Mouse (Mus musculus): ENCODE data around the gene Sart3. TPM values are rescaled to one million over a fixed set of nuclear protein-coding genes. Genes with fewer than 3 reads are reported as not detected.
A peak's percentile ranks its signal among the peaks of the same experiment; 100 is the strongest.
"Not testable (repeated sequence)": the region's sequence is repeated elsewhere in the genome, so short reads cannot be mapped to it uniquely, and the experiment has no call there.

Sart3 gene
- polyA plus RNA-seq, 1 experiment from 2014 or later = 57.6 TPM

GRCm38 (mm10) chr5:113786985-113787384 is 14.7 kb upstream of the Sart3 start:
- no peaks in the 10 kb centered on the region for H3K4me1 ChIP-seq
- no peak for ATAC-seq (replicated peaks)
- WGBS = 85% methylated on average over 5 of the region's 5 CpGs

GRCm38 (mm10) chr5:113784104-113784503 is 11.8 kb upstream of the Sart3 start:
- H3K27ac ChIP-seq (replicated peaks); H3K4me1 ChIP-seq; H3K36me3 ChIP-seq; H3K4me3 ChIP-seq; ATAC-seq (replicated peaks); H3K9ac ChIP-seq (replicated peaks); H3K4me2 ChIP-seq (replicated peaks); H3K27me3 ChIP-seq; H3K9me3 ChIP-seq: not testable (repeated sequence)
- WGBS = 42% methylated on average over 3 of the region's 3 CpGs

More at GRCm38 (mm10) chr5:113786985-113787384, 14.7 kb upstream of the Sart3 start:
- no peaks in the 10 kb centered on the region for H3K9me3 ChIP-seq
- no peak overlapping the region for H3K27ac ChIP-seq (replicated peaks)
- H3K27me3 ChIP-seq = peaks cover 10% of the 10 kb centered on the region; the same call in 1 of the 2 replicates
- no peaks in the 10 kb centered on the region for H3K36me3 ChIP-seq
- no peak overlapping the region for H3K4me3 ChIP-seq
- no peak overlapping the region for H3K9ac ChIP-seq (replicated peaks)
- no peak overlapping the region for H3K4me2 ChIP-seq (replicated peaks)

- no peak overlapping the region for H3K27ac ChIP-seq (replicated peaks)
- H3K27me3 ChIP-seq = peaks cover 10% of the 10 kb centered on the region; the same call in 1 of the 2 replicates
- H3K9me3 ChIP-seq = no peaks in the 10 kb centered on the region
- no peak overlapping the region for H3K4me3 ChIP-seq
- no peak for ATAC-seq (replicated peaks)
- no peak overlapping the region for H3K9ac ChIP-seq (replicated peaks)
- H3K4me1 ChIP-seq = no peaks in the 10 kb centered on the region
- H3K4me2 ChIP-seq (replicated peaks) = no peak overlapping the region
- H3K36me3 ChIP-seq = 0 out of 2 replicates have a peak, but pooled peaks cover 1% of the 10 kb centered on the region
- 20% methylated on average over 12 of the region's 12 CpGs for WGBS
Observed at GRCm38 (mm10) chr5:113783581-113784001, 11.3 kb upstream of the Sart3 start.

GRCm38 (mm10) chr5:113782624-113783023 is 10.3 kb upstream of the Sart3 start:
- Histone ChIP-seq H3K27ac (replicated peaks) (no peak overlapping the region), H3K9me3 (no peaks in the 10 kb centered on the region), H3K4me2 (replicated peaks) (no peak overlapping the region), H3K4me3 (no peak overlapping the region), H3K36me3 (peaks cover 5% of the 10 kb centered on the region; the same call in 1 of the 2 replicates), H3K4me1 (no peaks in the 10 kb centered on the region), H3K9ac (replicated peaks) (no peak overlapping the region), H3K27me3 (peaks cover 10% of the 10 kb centered on the region; the same call in 1 of the 2 replicates)
- ATAC-seq (replicated peaks) = no peak
- WGBS = 84% methylated on average over 7 of the region's 7 CpGs

GRCm38 (mm10) chr5:113781875-113782274 is 9.6 kb upstream of the Sart3 start:
- ATAC-seq (replicated peaks) = no peak
- peaks cover 12% of the 10 kb centered on the region for H3K36me3 ChIP-seq
- no peak overlapping the region for H3K4me3 ChIP-seq
- no peaks in the 10 kb centered on the region for H3K4me1 ChIP-seq
- H3K4me2 ChIP-seq (replicated peaks) = no peak overlapping the region
- no peak overlapping the region for H3K27ac ChIP-seq (replicated peaks)
- no peaks in the 10 kb centered on the region for H3K9me3 ChIP-seq
- H3K27me3 ChIP-seq = peaks cover 10% of the 10 kb centered on the region; the same call in 1 of the 2 replicates
- 78% methylated on average over 7 of the region's 7 CpGs for WGBS
- no peak overlapping the region for H3K9ac ChIP-seq (replicated peaks)

- H3K4me1 ChIP-seq = no peaks in the 10 kb centered on the region
- H3K9me3 ChIP-seq = no peaks in the 10 kb centered on the region
- ATAC-seq (replicated peaks) = no peak
- peaks cover 18% of the 10 kb centered on the region for H3K36me3 ChIP-seq
- no peak overlapping the region for H3K4me2 ChIP-seq (replicated peaks)
- H3K9ac ChIP-seq (replicated peaks) = no peak overlapping the region
- peaks cover 10% of the 10 kb centered on the region; the same call in 1 of the 2 replicates for H3K27me3 ChIP-seq
- no peak overlapping the region for H3K27ac ChIP-seq (replicated peaks)
- H3K4me3 ChIP-seq = no peak overlapping the region
- 87% methylated on average over 7 of the region's 7 CpGs for WGBS
Observed at GRCm38 (mm10) chr5:113781254-113781653, 8.9 kb upstream of the Sart3 start.

- no peak overlapping the region for H3K4me2 ChIP-seq (replicated peaks)
- no peak for ATAC-seq (replicated peaks)
- H3K27me3 ChIP-seq = peaks cover 10% of the 10 kb centered on the region; the same call in 1 of the 2 replicates
- no peak overlapping the region for H3K9ac ChIP-seq (replicated peaks)
- peaks cover 23% of the 10 kb centered on the region for H3K36me3 ChIP-seq
- WGBS = 90% methylated on average over 5 of the region's 5 CpGs
- no peak overlapping the region for H3K4me3 ChIP-seq
- H3K4me1 ChIP-seq = no peaks in the 10 kb centered on the region
- no peak overlapping the region for H3K27ac ChIP-seq (replicated peaks)
- H3K9me3 ChIP-seq = no peaks in the 10 kb centered on the region
Observed at GRCm38 (mm10) chr5:113780763-113781162, 8.5 kb upstream of the Sart3 start.

- H3K9me3 ChIP-seq = no peaks in the 10 kb centered on the region
- no peaks in the 10 kb centered on the region for H3K4me1 ChIP-seq
- H3K27ac ChIP-seq (replicated peaks) = no peak overlapping the region
- peaks cover 28% of the 10 kb centered on the region for H3K36me3 ChIP-seq
- WGBS = 97% methylated on average over 3 of the region's 3 CpGs
- no peak overlapping the region for H3K4me2 ChIP-seq (replicated peaks)
- ATAC-seq (replicated peaks) = 0 out of 2 replicates have a peak, but pooled peaks have one; percentile 38
- peaks cover 10% of the 10 kb centered on the region; the same call in 1 of the 2 replicates for H3K27me3 ChIP-seq
- H3K4me3 ChIP-seq = no peak overlapping the region
- H3K9ac ChIP-seq (replicated peaks) = no peak overlapping the region
Observed at GRCm38 (mm10) chr5:113780082-113780752, 7.9 kb upstream of the Sart3 start.

GRCm38 (mm10) chr5:113779569-113779968 is 7.3 kb upstream of the Sart3 start:
- Histone ChIP-seq H3K4me3 (no peak overlapping the region), H3K9me3 (no peaks in the 10 kb centered on the region), H3K4me2 (replicated peaks) (no peak overlapping the region), H3K9ac (replicated peaks) (no peak overlapping the region), H3K36me3 (peaks cover 35% of the 10 kb centered on the region), H3K4me1 (no peaks in the 10 kb centered on the region), H3K27ac (replicated peaks) (no peak overlapping the region), H3K27me3 (peaks cover 10% of the 10 kb centered on the region; the same call in 1 of the 2 replicates)
- no peak for ATAC-seq (replicated peaks)
- WGBS = 83% methylated on average over 5 of the region's 5 CpGs

GRCm38 (mm10) chr5:113777728-113778127 is 5.4 kb upstream of the Sart3 start:
- H3K9ac ChIP-seq (replicated peaks); H3K4me2 ChIP-seq (replicated peaks); H3K4me3 ChIP-seq; H3K27ac ChIP-seq (replicated peaks); ATAC-seq (replicated peaks); H3K9me3 ChIP-seq; H3K27me3 ChIP-seq: not testable (repeated sequence)
- Histone ChIP-seq H3K4me1 (peaks cover 12% of the 10 kb centered on the region), H3K36me3 (peaks cover 39% of the 10 kb centered on the region)
- WGBS = 93% methylated on average over 8 of the region's 8 CpGs

GRCm38 (mm10) chr5:113776896-113777226 is 4.6 kb upstream of the Sart3 start:
- ATAC-seq (replicated peaks) = no peak
- WGBS = 92% methylated on average over 8 of the region's 8 CpGs
- peaks cover 12% of the 10 kb centered on the region for H3K4me1 ChIP-seq
- H3K9me3 ChIP-seq = no peaks in the 10 kb centered on the region
- H3K4me2 ChIP-seq (replicated peaks) = no peak overlapping the region
- H3K9ac ChIP-seq (replicated peaks) = no peak overlapping the region
- peaks cover 39% of the 10 kb centered on the region for H3K36me3 ChIP-seq
- H3K4me3 ChIP-seq = no peak overlapping the region
- H3K27me3 ChIP-seq = no peaks in the 10 kb centered on the region
- H3K27ac ChIP-seq (replicated peaks) = no peak overlapping the region

GRCm38 (mm10) chr5:113776128-113776895 is 4.0 kb upstream of the Sart3 start:
- no peak overlapping the region for H3K4me3 ChIP-seq
- no peaks in the 10 kb centered on the region for H3K27me3 ChIP-seq
- no peak overlapping the region for H3K4me2 ChIP-seq (replicated peaks)
- no peak for ATAC-seq (replicated peaks)
- peaks cover 12% of the 10 kb centered on the region for H3K4me1 ChIP-seq
- no peaks in the 10 kb centered on the region for H3K9me3 ChIP-seq
- no peak overlapping the region for H3K9ac ChIP-seq (replicated peaks)
- WGBS = 93% methylated on average over 15 of the region's 15 CpGs
- H3K36me3 ChIP-seq = peaks cover 39% of the 10 kb centered on the region
- H3K27ac ChIP-seq (replicated peaks) = no peak overlapping the region
